Mouse (Mus musculus) E14TG2a.4 (cell line): ENCODE results near the gene Fndc3a.

ENCODE experiments used
- CTCF ChIP-seq: conservative IDR thresholded peaks from 2 replicates; pipeline ENCODE4 v1.5.1; 2014; ENCODE audit warnings: low read length
- NANOG ChIP-seq: IDR thresholded peaks from 2 replicates; pipeline ENCODE4 v1.6.1; 2014; ENCODE audit warnings: borderline replicate concordance, low read length, mixed read lengths

GRCm38 (mm10) chr14:72738217-72738616, 28.4 kb upstream of the Fndc3a start:
- TF ChIP-seq CTCF, result no peak
- TF ChIP-seq NANOG, result no peak
